Mouse (Mus musculus): ENCODE measurements around the gene Trmt61a.
"Not testable (repeated sequence)": the region's sequence is repeated elsewhere in the genome, so short reads cannot be mapped to it uniquely, and the experiment has no call there.

Trmt61a gene

DNA sequence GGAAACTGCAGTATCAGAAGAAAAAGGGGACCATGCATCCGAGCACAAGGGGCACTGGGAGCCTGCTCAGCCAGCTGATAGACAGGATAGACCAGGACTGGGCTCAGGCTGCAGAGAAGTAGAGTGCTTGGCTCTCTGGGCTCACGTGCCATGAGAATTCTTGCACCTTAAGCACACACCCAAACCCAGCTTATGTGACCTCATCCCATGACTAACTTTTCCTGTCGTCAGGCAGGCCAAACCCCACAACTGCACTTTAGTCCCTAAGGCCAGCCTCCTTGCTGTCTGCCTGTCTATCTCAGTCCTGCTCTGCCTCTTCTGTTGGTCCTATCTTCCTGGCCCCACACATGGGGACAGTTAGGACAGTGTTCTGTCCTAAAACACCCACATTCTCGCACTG, 19.8 kb downstream of the Trmt61a start:
- DNase-seq (ENCODE audit: low spot score), result no peak

DNA sequence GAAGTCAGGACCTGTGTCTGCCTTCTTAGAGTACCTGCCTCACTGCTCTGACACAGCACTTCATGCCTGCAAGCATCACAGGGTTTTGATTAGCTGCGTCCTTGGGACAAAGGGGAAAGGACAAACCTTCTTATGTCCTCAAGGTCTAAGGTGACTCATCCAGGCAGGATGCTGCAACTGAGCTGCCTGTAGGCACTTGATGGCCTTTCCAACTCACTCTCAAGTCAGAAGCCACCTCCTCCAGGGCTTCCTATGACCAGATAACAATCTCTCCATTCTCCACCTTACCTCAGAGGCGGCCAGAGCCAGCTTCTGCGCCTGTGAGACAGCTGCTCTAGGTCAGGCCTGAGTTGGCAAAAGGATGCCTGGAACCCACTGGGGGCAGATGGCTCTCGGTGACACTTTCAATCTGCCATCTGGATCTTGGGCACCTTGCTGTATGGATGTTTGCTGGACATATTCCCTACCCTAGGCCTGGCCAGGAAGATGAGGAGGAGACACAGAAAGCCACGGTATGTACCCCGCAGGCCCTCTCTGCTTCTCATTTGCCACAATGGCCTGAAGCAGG, 20.5 kb downstream of the Trmt61a start:
- no peak for DNase-seq (ENCODE audit: low spot score)

DNA sequence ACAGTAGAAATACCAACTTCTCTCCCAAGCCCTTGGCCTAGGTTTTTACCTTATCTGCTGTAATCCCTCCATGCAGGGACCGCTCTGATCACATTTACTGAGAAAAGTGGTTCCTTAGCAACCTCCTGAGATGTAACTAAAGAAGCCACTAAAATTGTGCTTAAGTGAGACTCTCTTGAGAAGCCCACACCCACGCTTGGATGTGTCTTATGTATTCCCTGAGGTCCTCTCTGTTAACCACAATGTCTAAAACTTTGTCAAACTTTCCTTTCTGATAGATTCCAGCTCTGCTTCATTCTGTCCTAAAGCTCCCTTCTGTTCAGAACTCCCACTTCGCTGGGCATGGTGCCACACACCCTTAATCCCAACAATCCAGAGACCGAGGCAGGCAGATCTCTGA, 21.6 kb downstream of the Trmt61a start:
- DNase-seq (ENCODE audit: low spot score), result no peak

DNA sequence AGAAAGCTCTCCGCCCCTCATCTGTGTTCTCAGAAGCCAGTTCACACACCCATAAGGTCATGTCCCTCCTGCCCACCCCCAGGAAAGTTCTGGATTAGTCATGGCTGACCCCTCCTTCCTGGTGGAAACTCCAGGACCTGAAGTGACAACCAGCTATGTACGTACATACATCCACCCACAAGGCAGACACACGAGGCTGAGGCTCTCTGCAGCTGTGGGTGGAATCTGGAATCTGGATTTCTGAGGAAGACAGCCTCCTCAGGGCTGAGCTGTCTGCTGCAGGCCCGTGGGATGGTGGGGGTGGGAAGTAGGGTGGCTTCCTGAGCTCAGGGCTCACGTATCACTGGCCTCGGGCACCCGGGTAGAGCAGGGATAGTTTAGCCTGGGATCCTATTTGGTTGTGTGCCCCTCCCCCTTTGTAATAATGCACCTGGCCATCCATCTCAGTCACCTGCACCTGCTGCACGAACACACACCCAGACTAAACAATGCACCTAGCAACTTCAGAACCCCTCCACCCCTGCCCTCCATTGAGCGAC, 23.1 kb downstream of the Trmt61a start:
- no peak for DNase-seq (ENCODE audit: low spot score)

DNA sequence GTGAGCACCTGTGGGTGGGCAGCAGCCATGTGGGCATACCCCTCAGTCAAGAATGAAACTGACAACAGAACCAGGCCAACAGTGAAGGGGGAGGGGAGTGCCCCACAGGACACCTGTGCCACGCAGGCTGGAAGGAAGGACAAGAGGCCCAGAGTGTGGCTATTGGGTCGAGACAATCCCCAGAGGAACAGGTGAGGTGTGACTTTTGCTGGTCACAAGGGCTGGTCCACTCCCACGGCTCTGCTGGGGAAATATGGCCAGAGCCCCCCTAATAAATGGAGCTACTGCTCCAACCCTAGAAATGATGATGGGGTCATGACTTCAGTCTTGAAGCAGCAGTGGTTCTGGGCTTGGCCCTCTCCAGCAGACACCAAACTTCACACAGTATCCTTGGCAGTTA, 25.4 kb downstream of the Trmt61a start:
- no peak for DNase-seq (ENCODE audit: low spot score)

DNA sequence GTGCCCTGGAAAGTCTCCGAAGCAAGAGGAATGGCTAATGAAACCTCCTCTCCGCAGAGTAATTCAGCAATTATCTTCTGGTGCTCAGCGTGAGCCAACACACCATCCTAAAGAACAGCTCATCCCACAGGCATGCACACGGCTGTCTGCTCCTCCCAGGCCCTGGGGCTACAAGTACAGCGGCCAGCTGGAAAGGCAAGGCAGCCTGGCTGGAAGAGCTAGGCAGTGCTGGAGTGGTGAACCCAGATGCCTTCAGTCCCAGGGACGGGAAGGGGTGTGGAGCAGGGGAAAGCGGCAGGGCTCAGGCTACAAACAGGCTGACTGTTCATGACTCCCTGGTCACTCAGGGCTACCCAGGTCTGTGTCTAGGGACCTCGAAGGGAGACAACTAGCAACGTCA, 26.7 kb downstream of the Trmt61a start:
- no peak for DNase-seq (ENCODE audit: low spot score)

DNA sequence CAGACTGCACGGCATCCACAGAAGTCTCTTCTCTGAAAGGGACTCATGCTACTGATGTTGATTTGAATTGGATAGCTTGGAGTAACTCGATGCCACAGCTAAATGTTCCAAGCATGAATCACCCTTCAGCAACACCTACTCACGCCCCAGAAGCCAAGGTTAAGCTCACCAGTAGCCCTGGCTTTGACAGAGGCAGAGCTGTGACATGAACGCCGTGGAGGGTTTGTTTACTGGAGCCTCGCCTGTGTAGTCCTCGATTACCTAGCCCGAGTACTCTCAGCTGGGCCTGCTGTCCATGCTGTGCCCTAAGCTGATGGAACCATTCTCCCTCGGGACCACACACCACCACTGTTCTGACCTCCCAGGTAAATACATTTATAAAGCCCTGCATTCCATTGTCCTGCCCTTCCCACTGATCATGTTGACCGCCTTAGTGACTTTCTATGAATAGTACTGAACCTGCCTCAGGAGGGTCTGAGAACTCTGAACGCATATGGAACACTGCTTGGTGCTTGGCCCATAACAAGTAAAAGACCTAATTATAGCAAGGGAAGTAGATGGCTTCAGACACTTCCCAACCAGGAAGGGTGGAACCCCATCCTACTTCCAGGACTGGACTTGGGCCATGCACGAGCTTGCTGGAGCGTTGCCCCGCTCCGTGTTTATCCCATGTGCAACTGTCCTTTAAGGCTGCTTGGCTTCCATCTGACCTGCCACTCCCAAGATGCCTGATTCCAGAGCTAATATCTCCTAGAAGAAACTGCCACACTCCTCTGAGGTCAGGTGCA, 27.5 kb downstream of the Trmt61a start:
- no peak for DNase-seq (ENCODE audit: low spot score)

DNA sequence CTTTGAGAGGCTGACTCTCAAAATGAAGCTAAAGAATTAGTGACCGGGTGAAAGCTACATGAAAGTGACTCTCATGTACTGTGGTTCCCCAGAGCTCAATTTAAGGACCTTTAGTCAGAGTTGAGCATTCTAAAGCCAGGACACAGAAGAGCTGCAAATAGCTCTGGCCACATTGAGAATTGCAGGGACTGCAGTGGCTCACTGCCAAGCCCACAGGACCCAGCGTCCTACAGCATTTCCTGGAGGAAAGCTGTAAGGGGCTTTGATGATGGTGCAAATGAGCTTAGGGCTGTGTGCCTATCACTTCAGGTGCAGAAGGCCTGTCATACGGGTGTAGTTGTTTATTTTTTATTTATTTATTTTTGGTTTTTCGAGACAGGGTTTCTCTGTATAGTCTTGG, 30.3 kb downstream of the Trmt61a start:
- DNase-seq (ENCODE audit: low spot score), result no peak

DNA sequence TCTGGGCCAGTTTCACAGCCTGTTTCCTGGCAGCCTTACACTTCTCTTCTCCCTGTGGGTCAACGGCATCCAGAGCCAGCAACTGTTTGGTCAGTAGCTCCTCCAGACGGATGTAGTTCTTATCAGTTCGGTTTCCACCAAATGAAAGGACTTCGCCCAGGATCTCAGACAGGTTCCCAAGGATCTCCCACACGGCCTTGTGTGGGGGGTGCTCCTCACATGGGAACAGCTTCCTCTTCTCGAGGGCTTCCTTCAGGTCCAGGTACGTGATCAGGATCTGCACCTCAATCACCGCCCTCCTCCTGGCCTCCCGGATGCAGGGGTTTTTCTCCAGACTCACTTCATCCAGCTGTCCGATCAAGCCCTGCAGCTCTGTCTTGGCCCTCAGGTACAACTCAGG, 32.2 kb downstream of the Trmt61a start:
- DNase-seq (ENCODE audit: low spot score), result no peak

DNA sequence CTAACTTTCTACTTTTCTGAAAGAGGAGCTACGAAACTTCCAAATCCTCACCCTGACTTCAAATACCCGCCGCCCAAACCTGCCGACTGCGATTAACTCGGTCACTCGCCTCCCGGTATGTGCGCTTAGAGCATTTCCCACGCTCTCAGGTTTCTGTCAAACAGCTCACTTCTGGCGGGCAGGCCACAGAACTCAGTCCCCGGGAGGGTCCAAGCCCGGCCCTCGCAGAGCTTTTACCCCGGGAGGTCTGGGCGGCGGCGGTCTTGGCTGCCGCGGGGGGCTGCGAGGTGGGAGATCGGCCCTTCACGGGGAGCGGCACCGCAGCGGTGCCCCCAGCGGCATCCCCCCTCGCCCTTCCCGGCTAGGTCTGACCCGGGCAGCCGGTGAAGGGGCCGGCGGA, 34.6 kb downstream of the Trmt61a start:
- DNase-seq (ENCODE audit: low spot score), result no peak

DNA sequence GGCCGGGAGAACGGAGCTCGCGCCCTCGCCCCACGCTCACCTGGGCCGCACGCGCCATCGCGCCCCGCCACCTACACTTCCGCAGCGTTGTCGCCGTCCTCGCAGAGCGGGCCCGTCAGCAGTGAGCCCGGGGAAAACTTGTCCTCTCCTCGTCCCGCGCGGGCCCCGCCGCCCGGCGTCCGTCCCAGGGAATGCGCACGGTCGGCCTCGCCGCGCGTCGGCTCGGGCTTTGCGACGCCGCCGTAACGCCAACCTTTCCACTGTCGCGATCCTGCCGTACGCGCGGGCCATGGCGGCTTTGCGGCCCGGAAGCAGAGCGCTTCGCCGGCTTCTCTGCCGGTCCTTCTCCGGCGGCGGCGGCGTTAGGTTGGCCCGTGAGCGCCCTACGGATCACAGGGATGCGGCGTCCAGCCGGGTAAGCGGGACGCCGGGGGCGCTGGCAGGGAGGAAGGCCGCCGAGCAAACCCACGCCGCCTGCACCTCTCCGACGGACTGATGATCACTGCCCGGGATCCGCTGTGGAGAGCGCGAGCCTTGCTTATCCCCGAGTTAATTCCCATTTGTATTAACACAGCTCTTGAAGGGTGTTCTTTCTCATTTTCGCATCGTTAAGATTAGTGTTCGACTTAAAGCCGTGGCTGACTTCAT, 35.2 kb downstream of the Trmt61a start, which contains the start of the genes Bag5 and Apopt1:
Gene Bag5 (minus strand): TSS at position 254 of the 648 bp plus-strand sequence.
Gene Apopt1 (plus strand): TSS at position 258 of the 648 bp plus-strand sequence.
- peak; percentile 83 for DNase-seq (ENCODE audit: low spot score)

DNA sequence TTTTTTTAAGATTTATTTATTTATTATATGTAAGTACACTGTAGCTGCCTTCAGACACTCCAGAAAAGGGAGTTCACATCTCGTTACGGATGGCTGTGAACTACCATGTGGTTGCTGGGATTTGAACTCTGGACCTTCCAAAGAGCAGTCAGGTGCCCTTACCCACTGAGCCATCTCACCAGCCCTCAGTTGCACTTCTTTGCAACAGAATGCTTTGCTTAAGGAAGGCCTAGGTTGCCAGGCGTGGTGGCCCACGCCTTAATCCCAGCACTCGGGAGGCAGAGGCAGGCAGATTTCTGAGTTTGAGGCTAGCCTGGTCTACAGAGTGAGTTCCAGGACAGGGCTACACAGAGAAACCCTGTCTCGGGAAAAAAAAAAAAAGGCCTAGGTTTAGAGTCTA, 36.0 kb downstream of the Trmt61a start:
- DNase-seq (ENCODE audit: low spot score), result not testable (repeated sequence)

DNA sequence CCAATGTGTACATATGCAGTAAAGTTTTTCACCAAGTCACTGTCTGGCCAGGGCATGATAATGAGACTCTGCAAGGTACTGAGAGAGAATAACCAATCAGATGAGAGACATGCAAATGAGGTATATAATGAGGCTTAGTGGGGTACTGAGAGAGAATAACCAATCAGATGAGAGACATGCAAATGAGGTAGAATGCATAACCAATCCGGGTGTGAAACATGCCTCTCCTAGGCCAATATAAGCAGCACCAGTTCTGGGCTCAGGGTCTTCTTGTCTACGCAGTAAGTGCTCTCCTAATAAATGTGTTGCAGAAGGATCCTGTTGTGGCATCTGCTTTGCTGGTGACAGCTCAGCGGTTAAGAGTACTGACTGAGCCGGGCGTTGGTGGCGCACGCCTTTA, 38.6 kb downstream of the Trmt61a start:
- no peak for DNase-seq (ENCODE audit: low spot score)

DNA sequence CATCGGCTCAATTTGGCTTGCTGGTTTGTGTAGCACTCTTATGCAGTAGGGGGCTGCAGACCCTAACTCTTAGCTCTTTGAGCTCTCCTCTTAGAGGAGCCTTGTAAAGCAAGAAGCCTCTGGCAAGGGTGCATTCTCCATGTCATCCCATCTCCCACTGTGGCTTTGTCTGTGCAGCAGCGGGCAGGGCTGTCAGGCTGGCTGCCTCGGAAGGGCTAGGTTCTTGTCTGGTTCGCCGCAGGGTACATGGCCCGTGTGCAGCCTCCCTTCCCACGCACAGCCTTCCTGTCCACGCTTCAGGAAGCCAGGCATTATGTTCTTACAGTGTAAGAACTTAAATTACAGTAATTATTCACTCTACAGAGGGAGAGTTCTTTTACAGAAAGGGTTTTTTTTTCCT, 40.8 kb downstream of the Trmt61a start:
- DNase-seq (ENCODE audit: low spot score), result no peak

DNA sequence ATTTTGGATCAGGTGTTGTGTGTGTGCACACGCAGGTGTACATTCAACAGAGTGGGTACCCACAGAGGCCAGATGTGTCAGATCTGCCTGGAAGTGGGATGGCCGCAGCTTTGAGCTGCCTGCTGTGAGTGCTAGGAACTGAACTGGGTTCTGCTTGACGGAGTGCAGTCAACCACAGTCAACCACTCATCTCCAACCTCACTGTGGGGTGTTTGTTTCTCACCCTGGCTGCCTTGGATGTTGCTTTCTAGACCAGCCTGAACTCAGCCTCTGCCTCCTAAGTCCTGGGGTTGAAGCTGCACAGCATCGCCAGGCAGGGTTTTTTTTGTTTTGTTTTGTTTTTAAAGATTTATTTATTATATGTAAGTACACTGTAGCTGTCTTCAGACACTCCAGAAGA, 42.3 kb downstream of the Trmt61a start:
- no peak for DNase-seq (ENCODE audit: low spot score)

DNA sequence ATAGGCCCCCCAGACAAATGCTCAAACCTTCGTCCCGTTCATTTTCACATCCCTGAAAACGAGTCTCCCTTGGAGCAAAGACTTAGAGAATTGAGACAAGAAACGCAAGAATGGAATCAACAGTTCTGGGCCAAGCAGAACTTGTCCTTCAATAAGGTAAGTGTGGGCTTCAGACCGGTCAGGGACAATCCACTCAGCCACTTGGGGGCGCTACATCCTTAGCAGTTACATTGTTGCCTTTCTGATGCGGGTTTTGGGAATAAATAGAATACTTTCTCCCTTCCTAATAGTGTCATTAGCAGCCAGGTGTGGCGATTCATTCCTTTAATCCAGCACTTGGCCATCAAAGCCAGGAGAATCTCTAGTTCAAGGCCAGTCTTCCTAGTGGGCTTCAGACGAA, 44.7 kb downstream of the Trmt61a start:
- no peak for DNase-seq (ENCODE audit: low spot score)

DNA sequence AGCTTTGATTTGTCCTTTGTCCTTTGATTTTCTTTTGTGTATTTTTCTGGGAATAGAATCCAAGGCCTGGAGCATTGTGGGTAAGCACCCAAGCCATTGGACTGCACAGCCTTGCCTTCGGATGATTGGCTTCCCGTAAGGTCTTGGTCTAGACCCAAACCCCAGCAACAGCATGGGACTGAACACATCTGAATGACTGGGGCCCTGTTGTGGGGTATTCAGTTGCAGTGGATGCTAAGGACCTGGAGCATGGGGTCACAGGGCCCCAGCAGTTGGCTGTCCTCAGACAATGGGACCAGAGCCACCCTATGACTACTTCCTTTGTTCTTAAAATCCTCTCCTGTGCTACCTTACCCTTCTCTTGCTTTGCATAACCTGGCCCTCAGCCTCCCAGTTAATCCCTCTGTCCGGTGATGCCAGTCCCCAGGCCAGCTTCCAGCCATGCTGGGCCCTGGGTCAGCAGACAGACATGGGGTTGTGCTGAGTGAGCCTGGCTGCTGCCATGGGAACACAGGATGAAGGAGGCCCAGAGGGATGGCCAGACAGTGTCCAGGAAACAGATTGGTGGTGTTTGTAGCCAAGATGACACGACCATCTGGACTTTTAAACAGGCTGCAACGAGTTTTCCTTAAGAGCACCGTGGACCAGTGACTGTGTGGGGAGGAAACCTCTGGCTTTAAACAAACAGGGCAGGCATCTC, 46.9 kb downstream of the Trmt61a start:
- no peak for DNase-seq (ENCODE audit: low spot score)

DNA sequence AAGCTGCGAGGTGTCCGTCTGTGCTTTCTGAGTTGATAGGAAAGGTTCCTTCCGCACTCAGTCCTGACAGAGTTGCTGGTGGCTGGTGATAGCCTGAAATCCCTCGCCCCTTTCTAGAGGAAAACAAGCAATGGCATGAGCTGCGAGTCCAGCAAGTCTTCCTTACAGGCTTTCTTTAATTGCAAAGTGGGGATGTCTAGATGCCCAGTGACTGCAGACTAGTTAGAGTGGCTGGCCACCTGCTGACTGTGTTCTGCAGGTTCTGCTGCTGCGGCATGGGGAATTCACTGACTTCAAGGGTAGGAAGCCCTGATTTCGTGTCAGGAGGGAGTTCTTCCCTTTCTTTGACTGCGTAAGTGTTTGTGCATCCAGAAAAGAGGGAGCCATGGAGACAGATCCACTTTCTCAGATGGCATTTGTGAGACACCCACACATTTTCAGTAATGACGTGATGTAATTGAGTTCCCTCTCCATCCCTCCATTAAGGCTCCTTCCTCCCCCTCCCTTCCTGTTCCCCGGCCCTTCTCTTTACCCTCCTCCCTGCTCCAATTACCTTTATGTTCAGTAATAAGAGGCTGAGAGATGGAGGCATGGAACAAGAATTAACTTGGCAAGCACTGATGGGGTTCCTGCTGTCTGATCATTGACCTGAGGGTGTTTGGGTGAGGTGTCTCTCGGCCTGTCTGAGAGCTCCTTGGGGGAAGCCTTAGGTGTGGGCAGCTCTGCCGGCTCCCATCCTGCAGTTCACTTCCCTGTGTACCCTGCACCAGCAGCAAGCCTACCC, 47.6 kb downstream of the Trmt61a start:
- peak; percentile 71 for DNase-seq (ENCODE audit: low spot score)

DNA sequence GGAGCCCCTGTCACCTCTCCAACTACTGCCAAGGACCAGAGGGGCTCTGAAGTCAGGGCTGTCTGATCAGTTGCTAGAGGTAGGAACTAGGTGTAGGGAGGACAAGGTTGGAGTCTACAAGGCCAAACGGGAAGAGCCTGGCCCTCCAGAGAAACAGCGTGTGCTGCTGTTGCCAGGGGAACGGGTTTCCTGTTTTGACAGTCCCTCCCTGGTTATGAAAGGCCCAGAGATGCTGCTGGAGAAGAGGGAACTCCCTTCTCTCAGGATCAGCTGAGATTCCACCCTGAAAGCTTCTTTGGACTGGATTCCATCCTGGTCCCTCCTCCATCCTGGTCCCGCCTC, 48.2 kb downstream of the Trmt61a start:
- no peak for DNase-seq (ENCODE audit: low spot score)

DNA sequence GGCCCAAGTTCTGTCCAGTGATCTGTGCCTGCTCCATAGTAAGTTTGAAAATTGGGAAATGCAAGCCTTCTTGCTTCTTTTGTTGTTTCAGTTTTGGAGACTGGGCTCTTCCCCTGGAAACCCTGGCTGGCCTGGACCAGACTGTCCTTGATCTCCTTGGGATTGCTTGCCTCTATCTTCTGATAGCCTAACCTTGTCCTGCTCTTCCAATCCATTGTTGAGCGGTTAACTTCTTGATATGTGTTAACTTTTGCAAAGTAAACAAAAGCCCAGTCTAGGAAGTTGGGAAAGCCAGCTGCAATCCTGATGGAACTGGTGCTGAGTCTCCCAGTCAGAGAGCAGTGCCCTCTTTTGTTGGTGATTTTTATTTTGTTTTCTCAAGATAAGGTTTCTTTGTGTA, 50.1 kb downstream of the Trmt61a start:
- no peak for DNase-seq (ENCODE audit: low spot score)
